Mouse (Mus musculus) heart, adult 11 months (tissue): ENCODE data around the gene Lrrc28.

Source experiments
- DNase-seq: peaks from one replicate; pipeline ENCODE4 v3.0.0; 2022

Lrrc28 gene

GRCm38 (mm10) chr7:67528063-67528811, 116.8 kb downstream of the Lrrc28 start:
- peak; percentile 97 for DNase-seq

DNA sequence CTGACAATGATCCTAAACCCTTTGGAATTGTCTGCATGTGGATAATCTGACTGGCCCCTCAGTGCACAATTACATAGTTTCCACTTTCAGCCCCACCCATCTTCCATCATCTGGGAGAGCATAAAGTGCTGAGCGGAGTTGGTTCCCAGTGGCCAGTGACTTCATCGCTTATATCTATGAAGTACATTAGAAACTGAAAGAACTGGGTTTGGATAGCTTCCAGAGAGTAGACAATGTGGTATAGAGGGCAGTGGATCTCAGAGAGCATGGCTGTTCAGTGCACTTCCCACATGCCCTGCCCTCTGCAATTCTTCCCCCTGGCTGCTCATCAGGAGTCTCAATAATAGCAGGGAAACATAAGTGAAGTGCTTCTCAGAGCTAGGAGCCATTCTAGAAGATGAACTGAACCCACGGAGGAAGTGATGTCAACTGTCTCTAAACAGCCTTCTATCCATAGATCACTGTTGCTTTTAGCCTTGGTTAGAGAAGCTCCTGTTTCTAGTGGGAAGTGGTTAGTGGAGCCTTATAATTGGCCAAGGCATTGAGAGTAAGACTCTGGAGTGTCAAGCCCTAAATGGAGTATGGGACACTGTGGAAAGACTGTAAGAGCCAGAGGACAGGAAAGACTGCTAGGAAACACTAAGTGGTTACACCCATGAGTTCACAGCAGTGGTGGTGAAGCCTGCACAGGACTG, 119.0 kb downstream of the Lrrc28 start:
- peak; percentile 91 for DNase-seq

DNA sequence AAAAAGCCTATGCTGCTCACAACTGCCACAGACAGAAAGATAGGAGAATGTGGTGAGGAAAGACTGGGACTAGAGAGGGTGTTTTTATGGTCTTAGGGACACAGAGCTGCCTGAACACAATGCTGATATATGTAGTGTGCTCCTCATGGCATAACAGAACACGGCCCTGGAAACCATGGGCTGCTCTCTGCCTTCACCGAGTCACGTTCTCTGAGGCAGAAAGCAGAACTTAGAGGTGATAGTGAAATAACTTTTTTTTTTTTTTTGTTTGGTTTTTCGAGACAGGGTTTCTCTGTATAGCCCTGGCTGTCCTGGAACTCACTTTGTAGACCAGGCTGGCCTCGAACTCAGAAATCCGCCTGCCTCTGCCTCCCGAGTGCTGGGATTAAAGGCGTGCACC, 121.0 kb downstream of the Lrrc28 start:
- peak; percentile 80 for DNase-seq

DNA sequence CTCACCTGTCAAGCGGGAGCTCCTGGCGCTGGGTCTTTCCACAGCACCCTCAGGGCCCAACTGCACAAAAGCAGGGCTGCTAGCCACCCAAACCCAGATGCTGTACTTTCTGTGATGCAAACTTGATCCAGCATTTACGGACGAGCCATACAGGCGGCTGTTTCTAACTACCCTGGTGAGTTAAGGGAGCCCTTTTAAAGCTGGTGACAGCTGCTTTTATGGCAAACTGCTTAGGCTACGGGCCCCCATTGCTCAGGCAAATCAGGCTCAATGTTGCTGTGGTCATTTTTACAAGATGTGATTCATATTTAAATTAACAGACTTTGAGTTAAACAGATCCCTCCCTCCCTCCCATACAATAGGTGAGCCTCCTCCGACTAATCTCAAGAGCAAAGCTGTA, 121.7 kb downstream of the Lrrc28 start:
- DNase-seq, result peak; percentile 27

DNA sequence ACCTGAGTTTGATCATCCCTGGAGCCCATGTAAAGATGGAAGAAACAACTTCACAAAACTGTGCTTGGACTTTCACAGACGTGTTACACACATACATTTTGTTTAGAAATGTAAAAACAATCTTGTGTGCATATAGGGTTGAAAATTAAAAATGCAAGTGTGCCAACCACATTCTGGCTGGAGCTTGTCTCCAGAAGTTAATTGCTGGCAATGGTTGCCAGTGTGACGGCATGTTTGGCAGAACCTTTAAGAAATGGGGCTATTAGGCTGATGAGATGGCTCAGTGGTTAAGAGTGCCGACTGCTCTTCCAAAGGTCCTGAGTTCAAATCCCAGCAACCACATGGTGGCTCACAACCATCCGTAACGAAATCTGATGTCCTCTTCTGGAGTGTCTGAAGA, 123.3 kb downstream of the Lrrc28 start:
- DNase-seq, result peak; percentile 46

DNA sequence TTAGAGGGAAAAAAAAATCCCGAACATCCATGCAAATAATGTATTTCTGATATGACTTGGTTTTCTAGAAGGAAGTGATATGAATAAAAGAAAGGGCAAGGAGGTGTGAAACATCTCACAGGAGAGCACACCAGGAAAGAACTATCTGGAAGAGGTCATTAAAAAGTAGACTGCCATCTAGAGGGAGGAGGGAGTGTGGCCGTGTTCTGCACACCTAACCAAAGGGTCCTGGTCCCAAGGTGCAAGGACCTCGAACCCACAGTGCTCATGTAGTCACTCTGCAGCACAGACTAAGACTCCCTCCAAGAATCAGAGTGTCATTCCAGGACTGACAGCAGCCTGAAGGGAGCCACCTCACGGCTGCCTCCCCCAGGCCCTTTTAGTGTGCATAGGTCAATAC, 124.1 kb downstream of the Lrrc28 start:
- peak; percentile 91 for DNase-seq

DNA sequence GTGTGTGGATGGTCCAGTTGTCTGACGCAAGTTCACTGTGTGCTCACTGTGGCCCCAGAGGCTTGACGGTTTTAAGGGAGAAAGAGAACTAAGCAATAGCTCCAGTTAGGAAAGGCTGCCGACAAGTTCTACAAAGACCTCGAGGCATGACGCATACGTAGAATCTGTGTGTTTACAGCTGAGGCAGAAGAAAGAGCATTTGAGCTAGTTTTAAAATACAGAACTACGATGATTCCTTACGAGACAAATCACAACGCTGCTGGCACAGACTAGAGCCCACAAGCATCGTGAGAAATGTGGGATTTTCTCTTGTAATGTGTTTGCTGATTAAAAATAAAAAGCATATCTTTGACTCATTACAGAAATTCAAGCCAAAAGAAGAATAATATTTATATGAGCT, 125.1 kb downstream of the Lrrc28 start:
- DNase-seq, result peak; percentile 64

DNA sequence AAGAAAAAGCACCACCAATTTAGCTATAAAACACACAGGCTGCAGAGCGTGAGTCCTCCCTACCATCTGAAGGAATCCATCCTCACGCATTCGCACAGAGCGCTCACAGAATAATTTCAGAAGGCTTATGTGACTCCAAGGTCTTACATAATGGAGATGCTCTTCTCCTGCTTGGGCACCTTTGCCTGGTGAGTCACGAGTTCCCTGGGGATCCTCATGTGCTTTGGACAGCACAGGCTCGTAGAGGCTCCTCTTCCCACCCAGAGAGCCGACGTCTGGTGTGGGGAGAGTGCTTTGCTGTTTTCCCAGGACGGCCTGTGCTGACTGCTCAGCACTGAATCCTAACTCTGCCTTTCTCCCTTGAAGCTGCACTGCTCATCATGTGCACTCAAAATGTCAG, 129.4 kb downstream of the Lrrc28 start:
- DNase-seq, result peak; percentile 86

DNA sequence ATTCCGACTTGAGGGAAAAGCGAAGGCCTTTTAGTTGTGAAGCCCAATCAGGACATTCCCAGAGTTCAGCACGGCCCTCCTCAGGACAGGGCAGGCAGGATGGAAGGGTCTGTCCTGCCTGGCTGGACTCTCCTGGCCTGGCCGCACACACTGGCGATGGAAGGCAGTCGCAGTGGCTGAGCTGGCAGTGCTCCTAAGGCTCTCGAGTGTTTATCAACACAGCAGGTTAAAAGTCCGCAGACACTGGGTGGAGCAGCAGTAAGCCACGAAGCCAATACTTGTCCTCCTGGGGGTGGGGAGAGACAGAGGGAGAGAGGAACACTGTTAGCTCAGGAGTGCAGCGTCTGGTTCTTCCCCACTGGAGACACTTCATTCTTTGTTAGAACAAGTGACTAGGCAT, 130.2 kb downstream of the Lrrc28 start:
- peak; percentile 97 for DNase-seq

GRCm38 (mm10) chr7:67514380-67514779, 130.7 kb downstream of the Lrrc28 start:
- peak; percentile 96 for DNase-seq

DNA sequence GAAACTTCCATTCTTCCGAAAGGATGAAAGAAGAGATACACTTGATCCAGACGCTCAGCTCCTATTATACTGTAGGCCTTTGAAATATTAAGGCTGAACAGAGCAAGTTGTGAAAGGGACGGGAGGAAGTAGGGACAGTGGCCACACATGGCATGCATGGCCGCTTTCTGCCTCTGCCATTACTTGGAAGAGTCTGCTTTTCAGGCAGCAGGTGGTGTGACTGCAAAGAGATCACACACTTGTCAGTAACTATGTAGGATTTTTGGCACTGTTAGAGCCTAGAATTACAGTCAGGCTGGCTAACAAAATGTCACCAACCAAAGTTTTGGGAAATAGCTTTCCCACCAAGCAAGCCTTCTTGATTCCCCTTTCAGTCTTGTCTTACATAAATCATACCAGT, 131.4 kb downstream of the Lrrc28 start:
- peak; percentile 72 for DNase-seq

DNA sequence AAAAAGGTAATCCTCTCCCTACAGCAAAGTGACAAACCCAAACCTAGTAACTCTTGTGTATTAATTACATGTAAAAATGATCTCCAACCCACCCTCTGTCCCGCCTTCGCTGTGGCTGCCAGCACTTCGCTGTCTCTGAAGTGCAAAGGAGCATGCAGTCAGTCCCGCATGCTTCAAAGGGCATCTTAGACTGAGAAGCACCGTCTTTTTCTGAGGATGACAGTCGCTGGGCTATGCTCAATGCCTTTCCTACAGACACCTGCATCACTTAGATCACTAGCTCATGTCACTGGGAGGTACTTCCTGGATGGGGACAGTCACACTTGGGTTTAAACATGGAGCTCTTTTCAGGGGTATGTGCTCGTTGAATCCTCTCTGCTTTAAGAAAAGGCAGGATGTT, 133.5 kb downstream of the Lrrc28 start:
- DNase-seq, result peak; percentile 78

GRCm38 (mm10) chr7:67503281-67504010, 141.6 kb downstream of the Lrrc28 start:
- DNase-seq, result peak; percentile 92

DNA sequence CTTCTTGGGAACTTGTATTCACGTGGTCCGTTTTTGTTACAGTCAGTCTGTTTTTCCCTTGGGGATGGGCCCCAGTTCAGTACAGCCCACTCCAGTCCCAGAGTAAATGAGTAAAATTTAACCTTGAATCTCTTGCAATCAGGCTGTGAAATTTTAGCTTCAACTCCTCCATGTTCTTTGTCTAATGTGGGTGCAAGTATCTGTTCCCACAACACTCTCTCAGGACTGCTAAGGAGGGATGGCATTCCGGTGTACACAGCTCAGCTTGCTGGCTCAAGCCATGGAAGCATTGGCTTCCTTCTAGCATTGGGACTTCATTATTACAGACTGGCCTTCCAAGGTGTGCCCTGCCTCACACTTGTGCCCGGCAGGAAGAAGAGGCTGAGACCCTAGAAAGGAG, 142.4 kb downstream of the Lrrc28 start:
- peak; percentile 65 for DNase-seq

GRCm38 (mm10) chr7:67500878-67501277, 144.2 kb downstream of the Lrrc28 start:
- no peak for DNase-seq

DNA sequence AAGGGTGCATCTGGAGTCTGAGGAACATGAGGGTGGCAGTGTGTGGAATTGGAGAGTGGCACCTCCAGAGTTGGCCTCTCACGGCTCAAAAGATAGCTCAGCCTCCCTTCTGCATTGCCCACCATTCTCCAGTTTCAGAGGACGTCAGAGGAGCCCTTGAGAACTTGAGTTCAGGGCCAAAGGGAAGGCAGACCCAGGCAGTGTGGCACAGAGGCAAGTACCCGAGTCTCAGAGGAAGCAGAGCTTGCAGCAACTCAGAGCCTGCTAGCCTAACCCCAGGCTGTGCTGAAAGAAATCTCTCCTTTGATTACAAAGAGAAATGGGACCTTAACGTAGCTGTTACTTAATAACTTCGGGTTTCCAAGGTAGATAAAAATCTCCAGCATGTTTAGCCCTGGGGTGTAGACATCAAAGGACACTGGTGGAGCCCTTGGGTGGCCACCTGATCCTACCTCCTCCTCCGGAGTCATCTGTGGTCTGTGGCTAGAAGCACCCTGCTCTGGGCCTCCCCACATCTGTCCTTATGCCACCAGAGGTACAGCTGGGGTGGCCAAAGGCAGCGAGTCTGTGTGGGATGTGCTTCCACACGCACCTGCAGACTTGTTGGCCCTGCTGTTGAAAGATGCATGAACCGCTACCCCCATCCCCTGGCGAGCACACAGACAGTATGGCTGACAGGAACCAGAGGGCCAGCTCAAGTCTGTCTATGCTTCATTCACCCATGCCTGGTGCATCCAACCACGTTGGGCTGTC, 144.8 kb downstream of the Lrrc28 start:
- peak; percentile 87 for DNase-seq

- peak; percentile 97 for DNase-seq
These were observed 145.6 kb downstream of the Lrrc28 start for GRCm38 (mm10) chr7:67499516-67499915.

- DNase-seq, result no peak
These were observed 151.0 kb downstream of the Lrrc28 start for GRCm38 (mm10) chr7:67493795-67494687.

DNA sequence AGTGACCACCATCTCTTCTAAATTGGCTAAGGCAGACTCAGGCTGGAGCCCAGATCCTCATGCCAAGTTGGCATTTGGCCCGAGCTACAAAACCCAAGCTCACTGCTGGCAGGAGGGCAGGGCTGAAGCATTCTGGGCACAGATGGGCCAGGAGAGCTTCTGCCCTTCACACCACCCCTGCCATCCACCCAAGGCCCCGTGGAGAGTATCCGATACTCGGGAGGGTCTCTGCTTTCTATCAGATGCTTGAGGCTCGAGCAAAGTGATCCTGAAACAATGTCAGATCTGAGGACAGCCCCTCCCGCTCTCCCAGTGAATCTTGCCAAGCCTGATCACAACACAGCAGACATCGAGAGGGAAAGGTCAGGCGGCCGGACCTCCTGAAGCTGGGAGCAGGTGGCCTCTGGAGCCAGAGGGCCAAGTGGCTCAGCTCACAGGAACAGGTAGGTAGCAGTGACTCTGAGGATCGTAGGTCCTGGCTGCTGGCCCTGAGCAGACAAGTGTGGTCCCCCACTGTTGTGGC, 157.1 kb downstream of the Lrrc28 start:
- peak; percentile 99 for DNase-seq

GRCm38 (mm10) chr7:67486925-67487760, 157.9 kb downstream of the Lrrc28 start:
- DNase-seq, result peak; percentile 96

DNA sequence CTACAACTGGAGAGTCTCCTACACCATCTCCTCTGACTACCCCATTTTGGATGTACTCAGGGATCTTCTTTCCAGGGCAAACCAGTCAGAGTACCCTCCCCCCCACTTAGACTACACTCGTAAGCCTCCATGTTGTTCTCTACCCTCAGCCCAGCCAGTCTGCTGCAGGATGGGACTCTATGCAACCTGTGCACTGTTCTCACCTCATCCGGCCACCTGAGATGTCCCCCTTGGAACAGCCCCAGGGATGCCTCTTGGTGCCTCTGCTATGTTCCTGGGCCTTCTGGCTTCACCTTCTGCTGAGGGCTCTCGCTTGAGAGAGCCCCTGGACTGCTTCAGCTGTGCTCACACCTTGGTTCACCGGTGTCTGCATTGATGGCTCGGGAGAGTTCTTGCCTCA, 158.7 kb downstream of the Lrrc28 start:
- DNase-seq, result no peak
